Mouse (Mus musculus): ENCODE data around the gene Atrnl1. TPM values are rescaled to one million over a fixed set of nuclear protein-coding genes. Genes with fewer than 3 reads are reported as not detected.
A peak's percentile ranks its signal among the peaks of the same experiment; 100 is the strongest.

The Atrnl1 gene
- polyA plus RNA-seq, 1 experiment from 2014 or later: 5.2 TPM

- Histone ChIP-seq H3K9ac (ENCODE audit: low read length) (no peak overlapping the region), H3K36me3 (ENCODE audit: control insufficient read depth, insufficient read depth, low read length) (no peaks in the 10 kb centered on the region), H3K27ac (replicated peaks; ENCODE audit: low read depth, low read length) (peak overlapping the region; percentile 48; the same call in 1 of the 2 replicates), H3K9me3 (ENCODE audit: control insufficient read depth, low read length) (no peaks in the 10 kb centered on the region), H3K27me3 (ENCODE audit: control insufficient read depth, insufficient read depth, low read length) (no peaks in the 10 kb centered on the region), H3K4me3 (ENCODE audit: low read depth, low read length) (no peak overlapping the region), H3K4me1 (ENCODE audit: control insufficient read depth, insufficient read depth, low read length) (peaks cover 22% of the 10 kb centered on the region), H3K4me2 (ENCODE audit: low read depth, severe bottlenecking) (no peak overlapping the region)
- DNase-seq (ENCODE audit: low spot score) (peak; percentile 51), ATAC-seq (ENCODE audit: insufficient number of reproducible peaks, low FRiP score, low TSS enrichment, low read depth) (0 out of 2 replicates have a peak, but pooled peaks have one; percentile 39)
- 30% methylated on average over 10 of the region's 10 CpGs for WGBS
Observed at GRCm38 (mm10) chr19:58178410-58178809, 567.6 kb downstream of the Atrnl1 start.

DNA sequence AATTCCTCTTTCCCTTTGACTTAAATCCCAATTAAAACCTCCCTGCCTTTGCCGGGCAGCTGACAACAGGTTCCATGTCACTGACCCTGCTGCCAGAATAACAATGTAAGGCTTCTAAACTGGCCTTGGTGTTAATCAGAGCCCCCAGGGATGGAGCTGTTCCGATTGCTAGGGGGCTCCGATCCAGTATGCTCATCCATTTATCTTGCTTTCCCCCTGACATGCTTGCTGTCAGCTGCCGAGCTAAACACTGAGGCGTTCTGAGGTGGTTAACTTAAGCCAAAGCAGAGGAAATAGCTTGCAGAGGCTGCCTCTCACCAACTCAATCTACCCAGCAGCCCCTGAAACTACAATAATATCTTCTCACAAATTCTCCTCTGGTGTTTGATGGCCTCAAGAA lies 569.9 kb downstream of the Atrnl1 start:
- Histone ChIP-seq H3K27ac (replicated peaks; ENCODE audit: low read depth, low read length) (no peak overlapping the region), H3K4me2 (ENCODE audit: low read depth, severe bottlenecking) (no peak overlapping the region)

More for the DNA sequence above, 569.9 kb downstream of the Atrnl1 start:
- Histone ChIP-seq H3K9ac (ENCODE audit: low read length) (no peak overlapping the region), H3K27me3 (ENCODE audit: control insufficient read depth, insufficient read depth, low read length) (no peaks in the 10 kb centered on the region), H3K9me3 (ENCODE audit: control insufficient read depth, low read length) (no peaks in the 10 kb centered on the region), H3K4me3 (ENCODE audit: low read depth, low read length) (no peak overlapping the region), H3K36me3 (ENCODE audit: control insufficient read depth, insufficient read depth, low read length) (no peaks in the 10 kb centered on the region), H3K4me1 (ENCODE audit: control insufficient read depth, insufficient read depth, low read length) (peaks cover 22% of the 10 kb centered on the region)
- 3% methylated on average over 5 of the region's 5 CpGs for WGBS
- DNase-seq (ENCODE audit: low spot score) (no peak), ATAC-seq (ENCODE audit: insufficient number of reproducible peaks, low FRiP score, low TSS enrichment, low read depth) (no peak)

Small RNAs within 50 kb of the gene (microRNA-seq; reads per million reads assigned to microRNA genes)
- gene Mir5623: 1.2 reads per million

Other genes with a start within 250 kb of the Atrnl1 start
- gene Trub1, start 158.1 kb upstream of the Atrnl1 start, polyA plus RNA-seq (2014; fragmentation: Nextera tagmentation; extraction: Ambion mirVana): 23.4 and 27.2 TPM in 2 replicates

Measured in limb, embryonic 11.5 days (tissue).